In genomic region chr1:62632886-62633285, GRCm38 (mm10) we compare ENCODE assay signal across 15 mouse cellular contexts.
"Had no signal": no experiment of that assay in that cellular context is flagged by ENCODE, and none has a peak within 500 bp of the region (broad histone marks: within the 10 kb centered on the region; RNA-seq: fewer than 3 reads in every experiment).

No protein-coding gene starts in this region.

- DNase-seq: retina, postnatal 1 day; right cerebral cortex, adult 18-20 months; right cerebral cortex, postnatal 14 days; right cerebral cortex, postnatal 25 days; right cerebral cortex, postnatal 4 days; spleen, adult 18-20 months; thymus, adult 18-20 months; thymus, adult 2 months; thymus, postnatal 14 days; thymus, postnatal 25 days; thymus, postnatal 36 days; thymus, postnatal 4 days had no signal

- H3K4me2 ChIP-seq: neural tube, embryonic 15.5 days; stomach, embryonic 15.5 days had no signal

- H3K36me3 ChIP-seq: neural tube, embryonic 15.5 days; stomach, embryonic 15.5 days had no signal

- H3K9ac ChIP-seq: neural tube, embryonic 15.5 days; stomach, embryonic 15.5 days had no signal

- H3K4me1 ChIP-seq: stomach, embryonic 15.5 days had no signal

- H3K27ac ChIP-seq: neural tube, embryonic 15.5 days; stomach, embryonic 15.5 days; stomach, postnatal 0 days had no signal

- H3K9me3 ChIP-seq: neural tube, embryonic 15.5 days; stomach, embryonic 15.5 days had no signal

- H3K4me3 ChIP-seq: neural tube, embryonic 15.5 days; stomach, embryonic 15.5 days had no signal

- H3K27me3 ChIP-seq: neural tube, embryonic 15.5 days; stomach, embryonic 15.5 days had no signal
